Mouse (Mus musculus): ENCODE results near the gene Rag1. TPM values are rescaled to one million over a fixed set of nuclear protein-coding genes. Genes with fewer than 3 reads are reported as not detected.

The Rag1 gene
- 0.11 and 0.16 TPM in 2 replicates for polyA plus RNA-seq (2012; rRNA removed)

DNA sequence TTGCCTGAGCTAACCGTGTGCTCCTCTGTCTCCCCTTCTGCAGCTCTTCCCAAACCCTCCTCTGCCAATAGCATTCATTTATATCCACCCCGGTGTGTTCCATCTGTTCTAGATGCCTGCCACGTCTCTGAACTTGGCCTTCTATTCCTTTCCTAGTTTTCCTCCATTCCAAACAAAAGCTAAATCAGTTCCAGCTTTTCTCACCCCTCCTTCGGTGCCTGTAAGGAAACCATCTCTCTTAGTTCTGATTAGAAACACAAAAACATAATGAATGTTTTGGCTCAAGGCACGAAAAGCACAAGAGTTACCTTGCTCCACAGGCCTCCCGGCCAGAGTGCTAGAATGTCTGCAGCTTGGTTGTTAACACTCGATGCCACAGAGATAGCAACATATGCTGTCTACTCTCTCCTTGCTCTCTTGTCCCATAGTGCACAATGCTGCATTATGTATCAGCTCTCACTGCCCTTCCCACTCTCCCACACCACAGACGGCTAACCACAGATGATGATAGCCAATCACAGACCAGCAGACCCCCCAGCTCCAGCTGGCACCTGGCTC lies at the start of gene Rag1, which contains the start of gene B230118H07Rik:
Rag1 (minus strand) TSS at position 388 of the 558 bp plus-strand sequence.
B230118H07Rik (minus strand) TSS at position 419 of the 558 bp plus-strand sequence.
- DNase-seq (ENCODE audit: low read depth), result peak; percentile 35
- TF ChIP-seq CTCF (IDR thresholded peaks at IDR 0.05; ENCODE audit: borderline replicate concordance, extremely low read depth, insufficient read depth, insufficient read length) (no peak), POLR2A (IDR thresholded peaks at IDR 0.05; ENCODE audit: borderline replicate concordance, extremely low read depth, insufficient read depth, insufficient read length, poor library complexity, severe bottlenecking) (no peak)

DNA sequence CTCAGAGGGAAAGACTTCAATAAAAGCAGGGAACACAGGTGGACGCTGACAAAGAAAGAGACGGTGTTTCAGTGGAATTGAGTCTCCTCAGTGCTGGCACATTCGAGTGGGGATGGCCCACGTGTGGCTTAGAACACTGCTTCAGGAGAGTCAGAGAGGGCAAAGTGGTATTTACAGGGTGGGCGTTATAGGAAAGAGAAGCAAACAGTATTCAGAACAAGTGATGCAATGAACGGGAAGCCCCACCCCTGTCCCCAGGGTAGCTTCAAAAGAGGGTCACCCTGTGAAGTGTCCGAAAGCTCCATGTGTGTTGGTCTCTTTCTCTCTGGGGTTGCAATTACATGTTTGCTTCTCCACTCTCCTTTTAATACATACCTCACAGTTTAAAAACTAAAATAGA lies 46.3 kb upstream of the Rag1 start:
- no peak for DNase-seq (ENCODE audit: low read depth)

GRCm38 (mm10) chr2:101693577-101694215 lies 44.4 kb upstream of the Rag1 start:
- peak; percentile 65 for DNase-seq (ENCODE audit: low read depth)
- TF ChIP-seq CTCF (IDR thresholded peaks at IDR 0.05; ENCODE audit: borderline replicate concordance, extremely low read depth, insufficient read depth, insufficient read length) (peak; percentile 55), POLR2A (IDR thresholded peaks at IDR 0.05; ENCODE audit: borderline replicate concordance, extremely low read depth, insufficient read depth, insufficient read length, poor library complexity, severe bottlenecking) (no peak)

More for the DNA sequence above, 46.3 kb upstream of the Rag1 start:
- TF ChIP-seq POLR2A (IDR thresholded peaks at IDR 0.05; ENCODE audit: borderline replicate concordance, extremely low read depth, insufficient read depth, insufficient read length, poor library complexity, severe bottlenecking) (no peak), CTCF (IDR thresholded peaks at IDR 0.05; ENCODE audit: borderline replicate concordance, extremely low read depth, insufficient read depth, insufficient read length) (no peak)

DNA sequence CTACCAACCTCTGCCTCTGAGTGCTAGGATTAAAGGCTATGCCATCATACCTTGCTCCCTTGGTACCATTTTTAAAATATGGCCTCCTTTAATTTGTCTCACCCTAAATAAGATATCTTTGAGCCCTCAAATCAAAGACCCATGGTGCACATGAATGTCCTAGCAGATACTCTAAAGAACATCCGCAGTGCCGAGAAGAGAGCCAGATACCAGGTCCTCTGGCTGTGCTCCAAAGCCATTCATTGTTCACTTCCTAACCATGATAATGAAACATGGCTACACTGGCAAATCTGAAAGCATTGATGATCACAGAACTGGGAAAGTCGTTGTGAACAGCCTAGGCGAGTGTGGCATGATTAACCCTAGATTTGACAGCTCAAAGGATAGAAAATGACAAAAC lies 43.7 kb upstream of the Rag1 start:
- no peak for TF ChIP-seq CTCF (IDR thresholded peaks at IDR 0.05; ENCODE audit: borderline replicate concordance, extremely low read depth, insufficient read depth, insufficient read length)
- TF ChIP-seq POLR2A (IDR thresholded peaks at IDR 0.05; ENCODE audit: borderline replicate concordance, extremely low read depth, insufficient read depth, insufficient read length, poor library complexity, severe bottlenecking), result no peak
- no peak for DNase-seq (ENCODE audit: low read depth)

DNA sequence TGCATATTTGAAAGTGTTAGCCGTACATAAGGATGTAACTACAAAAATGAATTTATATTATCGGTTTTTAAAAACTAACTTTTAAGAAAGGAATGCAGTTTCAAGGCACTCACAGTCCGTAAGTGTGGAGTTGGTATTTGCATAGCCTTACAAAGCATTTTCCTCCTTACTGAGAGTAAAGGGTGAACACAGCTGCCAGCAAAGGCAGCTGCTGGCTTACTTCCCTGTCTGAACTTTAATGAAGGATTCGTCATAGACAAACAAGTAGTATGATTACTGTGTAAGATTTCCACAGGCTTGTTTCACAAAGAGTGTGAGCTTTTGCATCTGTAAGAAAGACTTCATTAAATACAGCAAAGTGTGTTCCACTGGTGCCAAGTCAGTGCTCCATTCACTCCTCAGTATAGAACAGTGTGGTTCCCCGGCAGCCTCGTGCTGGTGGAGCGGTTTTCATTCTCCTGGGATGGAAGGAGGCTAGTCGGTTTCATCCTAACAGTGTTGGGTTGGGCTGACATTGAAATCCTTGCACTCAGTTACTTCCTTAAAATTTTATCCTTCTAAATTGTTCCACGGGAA lies 41.0 kb upstream of the Rag1 start:
- no peak for TF ChIP-seq CTCF (IDR thresholded peaks at IDR 0.05; ENCODE audit: borderline replicate concordance, extremely low read depth, insufficient read depth, insufficient read length)
- peak; percentile 38 for DNase-seq (ENCODE audit: low read depth)

- DNase-seq (ENCODE audit: low read depth), result no peak
- TF ChIP-seq CTCF (IDR thresholded peaks at IDR 0.05; ENCODE audit: borderline replicate concordance, extremely low read depth, insufficient read depth, insufficient read length) (no peak), POLR2A (IDR thresholded peaks at IDR 0.05; ENCODE audit: borderline replicate concordance, extremely low read depth, insufficient read depth, insufficient read length, poor library complexity, severe bottlenecking) (no peak)
Measured at GRCm38 (mm10) chr2:101688011-101688410, 38.7 kb upstream of the Rag1 start.

- DNase-seq (ENCODE audit: low read depth), result no peak
- TF ChIP-seq CTCF (IDR thresholded peaks at IDR 0.05; ENCODE audit: borderline replicate concordance, extremely low read depth, insufficient read depth, insufficient read length) (no peak), POLR2A (IDR thresholded peaks at IDR 0.05; ENCODE audit: borderline replicate concordance, extremely low read depth, insufficient read depth, insufficient read length, poor library complexity, severe bottlenecking) (no peak)
Measured at GRCm38 (mm10) chr2:101684421-101684820, 35.1 kb upstream of the Rag1 start.

DNA sequence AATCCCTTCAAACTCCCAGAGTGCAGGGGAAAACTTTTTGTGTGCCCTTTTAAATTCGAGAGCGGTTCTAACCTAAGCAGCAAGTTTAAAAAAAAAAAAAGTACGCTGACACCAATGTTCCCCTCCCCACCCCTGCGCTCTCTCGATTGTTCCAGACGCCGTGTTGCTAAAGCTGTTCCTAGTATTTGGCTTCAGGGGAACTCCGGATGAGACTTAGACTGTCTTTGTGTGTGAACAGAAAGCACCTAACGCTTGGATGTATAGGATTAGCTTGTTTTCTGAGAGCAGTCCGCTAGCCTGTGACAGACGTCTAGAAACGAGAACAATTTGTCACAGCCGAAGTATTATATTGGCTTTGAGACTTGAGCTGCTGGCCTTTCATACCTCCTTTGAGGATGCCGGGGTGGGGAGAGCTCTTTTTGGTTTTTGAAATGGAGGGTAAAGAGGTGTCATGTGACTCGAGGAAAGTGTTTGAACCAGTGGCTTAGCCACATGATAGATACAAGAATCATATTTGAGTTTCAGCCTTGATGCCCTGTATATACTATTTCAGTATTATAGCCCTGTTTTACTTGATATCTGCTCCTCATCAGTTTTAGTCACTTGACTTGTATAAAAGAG lies 30.0 kb upstream of the Rag1 start:
- TF ChIP-seq POLR2A (IDR thresholded peaks at IDR 0.05; ENCODE audit: borderline replicate concordance, extremely low read depth, insufficient read depth, insufficient read length, poor library complexity, severe bottlenecking) (no peak), CTCF (IDR thresholded peaks at IDR 0.05; ENCODE audit: borderline replicate concordance, extremely low read depth, insufficient read depth, insufficient read length) (no peak)
- peak; percentile 43 for DNase-seq (ENCODE audit: low read depth)

- peak; percentile 94 for DNase-seq (ENCODE audit: low read depth)
- peak; percentile 63 for TF ChIP-seq CTCF (IDR thresholded peaks at IDR 0.05; ENCODE audit: borderline replicate concordance, extremely low read depth, insufficient read depth, insufficient read length)
- TF ChIP-seq POLR2A (IDR thresholded peaks at IDR 0.05; ENCODE audit: borderline replicate concordance, extremely low read depth, insufficient read depth, insufficient read length, poor library complexity, severe bottlenecking), result peak; percentile 84
Measured at GRCm38 (mm10) chr2:101678236-101679021, 29.1 kb upstream of the Rag1 start, which contains the start of gene Traf6. Gene Traf6, plus strand, starts transcription at chr2:101678429.

DNA sequence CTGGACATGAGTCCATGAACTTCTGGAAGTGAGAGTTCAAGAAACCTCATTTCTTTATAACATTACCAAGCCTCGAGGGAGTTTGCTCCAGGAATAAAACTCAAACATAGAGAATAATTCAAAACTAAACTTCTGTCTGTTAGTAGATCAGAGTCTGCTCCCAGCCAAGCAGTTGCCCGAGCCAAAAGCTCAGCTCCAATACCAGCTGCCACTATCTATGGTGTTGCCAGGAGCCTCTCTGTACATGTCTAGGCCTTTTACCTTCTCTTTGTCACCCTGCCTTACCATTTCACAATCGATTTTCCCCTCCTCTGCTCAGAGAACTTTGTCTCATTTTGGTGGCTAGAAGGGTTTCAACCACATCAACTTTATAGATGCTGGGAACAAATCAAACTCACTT lies 24.2 kb upstream of the Rag1 start:
- no peak for DNase-seq (ENCODE audit: low read depth)
- TF ChIP-seq POLR2A (IDR thresholded peaks at IDR 0.05; ENCODE audit: borderline replicate concordance, extremely low read depth, insufficient read depth, insufficient read length, poor library complexity, severe bottlenecking) (no peak), CTCF (IDR thresholded peaks at IDR 0.05; ENCODE audit: borderline replicate concordance, extremely low read depth, insufficient read depth, insufficient read length) (no peak)

DNA sequence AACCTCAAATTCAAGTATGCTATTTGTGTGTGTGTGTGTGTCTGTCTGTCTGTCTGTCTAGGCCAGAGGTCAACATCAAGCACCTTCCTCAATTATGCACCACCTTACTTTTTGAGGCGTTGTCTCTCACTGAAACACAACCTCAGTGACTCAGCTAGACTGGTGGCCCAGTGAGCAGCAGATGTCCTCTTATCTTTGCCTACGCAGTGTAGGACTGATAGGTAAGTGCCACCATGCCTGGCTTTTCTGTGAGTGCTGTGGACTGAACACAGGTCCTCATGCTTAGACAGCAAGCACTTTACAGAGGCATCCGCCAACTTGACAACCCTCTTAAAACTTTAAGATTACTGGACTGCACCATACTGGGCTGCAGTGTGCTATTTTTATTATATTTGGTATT lies 19.4 kb upstream of the Rag1 start:
- no peak for DNase-seq (ENCODE audit: low read depth)
- TF ChIP-seq POLR2A (IDR thresholded peaks at IDR 0.05; ENCODE audit: borderline replicate concordance, extremely low read depth, insufficient read depth, insufficient read length, poor library complexity, severe bottlenecking) (no peak), CTCF (IDR thresholded peaks at IDR 0.05; ENCODE audit: borderline replicate concordance, extremely low read depth, insufficient read depth, insufficient read length) (no peak)

Measured in brain, embryonic 14.5 days (tissue).